Mouse (Mus musculus) spleen, adult 2 months (tissue): Measurements from ENCODE around the gene Pfdn4.

Source experiments
- CTCF ChIP-seq: fragments of 200-500 bp; IDR thresholded peaks from 2 replicates; pipeline ENCODE4 v1.5.1; 2011; ENCODE audit warnings: mild to moderate bottlenecking, inconsistent platforms; ENCODE audit not compliant: insufficient read depth, insufficient read length, insufficient replicate concordance; ENCODE audit errors: extremely low read depth
- POLR2A ChIP-seq: fragments of 200-500 bp; IDR thresholded peaks from 2 replicates; pipeline ENCODE4 v1.6.1; 2011; ENCODE audit warnings: low read depth, low read length, inconsistent platforms

GRCm38 (mm10) chr2:170545745-170546144 is 49.5 kb downstream of the Pfdn4 start:
- TF ChIP-seq POLR2A (no peak), CTCF (no peak)
